Mouse (Mus musculus) MEL (cell line): ENCODE measurements around the gene Ssna1.

Experiments used
- BHLHE40 ChIP-seq: IDR thresholded peaks from 2 replicates; pipeline ENCODE4 v1.6.1; 2012; ENCODE audit warnings: low read depth, mild to moderate bottlenecking, inconsistent platforms, low read length, improper control_type of control experiment, borderline replicate concordance
- CHD1 ChIP-seq: IDR thresholded peaks from 2 replicates; pipeline ENCODE4 v1.6.1; 2012; ENCODE audit warnings: low read depth, mild to moderate bottlenecking, inconsistent platforms, low read length, improper control_type of control experiment
- CTCF ChIP-seq, 3 experiments: IDR thresholded peaks in 2 of 3; conservative IDR thresholded peaks in 1 of 3; 2 replicates each; pipeline ENCODE4 v1.5.1; 2011 to 2012; ENCODE audit warnings: low read length in 3 of 3, low read depth in 2 of 3, mild to moderate bottlenecking in 2 of 3, improper control_type of control experiment in 1 of 3, inconsistent platforms in 1 of 3, mixed read lengths in 1 of 3, moderate library complexity in 1 of 3; ENCODE audit not compliant: control insufficient read depth in 1 of 3, insufficient read depth in 1 of 3, poor library complexity in 1 of 3, severe bottlenecking in 1 of 3
- ELF1 ChIP-seq: IDR thresholded peaks from 2 replicates; pipeline ENCODE4 v1.6.1; 2014; ENCODE audit warnings: low read depth, mild to moderate bottlenecking, inconsistent platforms, low read length, improper control_type of control experiment, moderate library complexity
- EP300 ChIP-seq, 2 experiments: IDR thresholded peaks; 2 replicates each; pipeline ENCODE4 v1.6.1; 2011; ENCODE audit warnings: improper control_type of control experiment in 2 of 2, low read length in 2 of 2, low read depth in 1 of 2, mild to moderate bottlenecking in 1 of 2
- GATA1 ChIP-seq: IDR thresholded peaks from 2 replicates; pipeline ENCODE4 v1.6.1; 2011; ENCODE audit warnings: low read depth, low read length, improper control_type of control experiment
- MXI1 ChIP-seq: IDR thresholded peaks from 2 replicates; pipeline ENCODE4 v1.6.1; 2011; ENCODE audit warnings: mild to moderate bottlenecking, low read depth, low read length, improper control_type of control experiment
- MYB ChIP-seq: IDR thresholded peaks from 2 replicates; pipeline ENCODE4 v1.6.1; 2011; ENCODE audit warnings: mild to moderate bottlenecking, low read depth, low read length, improper control_type of control experiment
- POLR2A ChIP-seq, 2 experiments: IDR thresholded peaks; 2 replicates each; pipeline ENCODE4 v1.6.1; 2011 to 2012; ENCODE audit warnings: low read length in 2 of 2, mild to moderate bottlenecking in 2 of 2, control low read depth in 1 of 2, improper control_type of control experiment in 1 of 2, low read depth in 1 of 2, moderate library complexity in 1 of 2; ENCODE audit not compliant: control insufficient read depth in 1 of 2, insufficient read depth in 1 of 2, poor library complexity in 1 of 2
- POLR2AphosphoS2 ChIP-seq: IDR thresholded peaks from 2 replicates; pipeline ENCODE4 v1.6.1; 2011; ENCODE audit warnings: low read length, improper control_type of control experiment
- RAD21 ChIP-seq: IDR thresholded peaks from 2 replicates; pipeline ENCODE4 v1.6.1; 2011; ENCODE audit warnings: mild to moderate bottlenecking, low read depth, low read length, improper control_type of control experiment
- SIN3A ChIP-seq: IDR thresholded peaks from 2 replicates; pipeline ENCODE4 v1.6.1; 2012; ENCODE audit warnings: low read length, improper control_type of control experiment, inconsistent platforms
- TBP ChIP-seq: IDR thresholded peaks from 2 replicates; pipeline ENCODE4 v1.8.0; 2011; ENCODE audit warnings: low read depth, low read length, improper control_type of control experiment
- UBTF ChIP-seq: IDR thresholded peaks from 2 replicates; pipeline ENCODE4 v1.6.1; 2012; ENCODE audit warnings: low read depth, mild to moderate bottlenecking, inconsistent platforms, low read length, improper control_type of control experiment, moderate library complexity, borderline replicate concordance; ENCODE audit not compliant: insufficient read depth

DNA sequence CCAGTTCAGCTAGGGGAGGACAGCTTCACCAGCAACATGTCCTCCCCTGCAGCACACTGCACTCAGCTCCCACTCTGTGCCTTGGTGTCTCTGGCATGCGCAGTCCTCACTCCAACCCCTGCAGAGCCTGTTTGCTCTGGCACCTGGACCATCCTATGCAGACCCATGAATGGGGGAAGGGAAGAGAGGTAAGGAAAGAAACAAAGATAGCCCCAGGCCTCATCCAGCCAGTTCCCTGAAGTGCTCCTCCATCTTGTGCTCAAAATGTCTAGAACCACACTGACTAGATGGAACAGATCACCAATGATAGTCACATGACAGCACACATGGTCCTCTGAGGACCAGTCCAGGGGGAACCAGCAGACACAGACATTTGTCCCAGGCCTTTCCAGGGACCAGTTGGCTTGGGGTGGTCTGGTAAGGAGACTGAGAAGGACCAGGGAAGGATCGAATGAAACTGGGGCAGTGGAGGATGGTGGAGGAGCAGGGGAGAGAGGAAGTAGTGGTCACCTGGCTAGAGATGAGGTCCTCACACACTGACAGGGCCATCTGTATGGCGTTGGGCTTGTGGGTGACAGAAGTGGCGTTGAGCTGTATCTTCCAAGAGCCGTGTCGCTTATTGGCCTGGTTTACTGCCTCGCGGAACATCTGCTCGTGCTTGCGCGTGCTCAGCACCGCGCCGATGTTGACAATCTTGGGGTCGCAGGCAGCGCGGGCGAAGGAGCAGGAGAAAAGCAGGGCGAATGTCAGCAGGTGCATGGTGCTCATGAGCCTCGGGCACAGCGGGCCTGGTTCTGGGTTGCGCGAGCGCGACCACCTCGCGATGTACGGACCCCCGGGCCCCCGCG is 46.1 kb upstream of the Ssna1 start:
- TF ChIP-seq CTCF (IDR thresholded peaks at IDR 0.05 in 2 of 3, conservative IDR thresholded peaks at IDR 0.05 in 1 of 3; ENCODE audit: control insufficient read depth in 1 of 3, insufficient read depth in 1 of 3, low read depth in 2 of 3, low read length in 3 of 3, poor library complexity in 1 of 3, severe bottlenecking in 1 of 3) (no peak), UBTF (no peak), CHD1 (no peak), GATA1 (no peak), MXI1 (no peak), EP300 (IDR thresholded peaks at IDR 0.05; ENCODE audit: low read depth in 1 of 2, low read length in 2 of 2) (no peak), POLR2AphosphoS2 (no peak), ELF1 (no peak), RAD21 (no peak), POLR2A (IDR thresholded peaks at IDR 0.05; ENCODE audit: control insufficient read depth in 1 of 2, insufficient read depth in 1 of 2, low read depth in 1 of 2, low read length in 2 of 2, poor library complexity in 1 of 2) (no peak), TBP (no peak), MYB (no peak), BHLHE40 (no peak), SIN3A (no peak)
